Mouse (Mus musculus): ENCODE measurements around the gene L3hypdh.

L3hypdh gene

GRCm38 (mm10) chr12:72085329-72086165 lies at the start of gene L3hypdh, which contains the start of gene Jkamp:
TSS of gene L3hypdh (minus strand) at chr12:72085439.
TSS of gene Jkamp (plus strand) at chr12:72085589.
- DNase-seq (ENCODE audit: low spot score): peak; percentile 100

- no peak for DNase-seq (ENCODE audit: low spot score)
Measured at GRCm38 (mm10) chr12:72129203-72129602, 44.0 kb upstream of the L3hypdh start.

- DNase-seq (ENCODE audit: low spot score): no peak
Measured at GRCm38 (mm10) chr12:72115686-72116345, 30.6 kb upstream of the L3hypdh start.

GRCm38 (mm10) chr12:72115126-72115525 lies 29.9 kb upstream of the L3hypdh start:
- no peak for DNase-seq (ENCODE audit: low spot score)

- peak; percentile 90 for DNase-seq (ENCODE audit: low spot score)
Measured at GRCm38 (mm10) chr12:72104525-72105281, 19.5 kb upstream of the L3hypdh start.

- no peak for DNase-seq (ENCODE audit: low spot score)
Measured at GRCm38 (mm10) chr12:72104027-72104426, 18.8 kb upstream of the L3hypdh start.

- no peak for DNase-seq (ENCODE audit: low spot score)
Measured at GRCm38 (mm10) chr12:72102776-72103175, 17.5 kb upstream of the L3hypdh start.

- DNase-seq (ENCODE audit: low spot score): no peak
Measured at GRCm38 (mm10) chr12:72096966-72097365, 11.7 kb upstream of the L3hypdh start.

GRCm38 (mm10) chr12:72089802-72090201 lies 4.6 kb upstream of the L3hypdh start:
- no peak for DNase-seq (ENCODE audit: low spot score)

- no peak for DNase-seq (ENCODE audit: low spot score)
Measured at GRCm38 (mm10) chr12:72086166-72086825, 1.1 kb upstream of the L3hypdh start.

GRCm38 (mm10) chr12:72085024-72085328 lies 263 bp downstream of the L3hypdh start:
- no peak for DNase-seq (ENCODE audit: low spot score)

- peak; percentile 44 for DNase-seq (ENCODE audit: low spot score)
Measured at GRCm38 (mm10) chr12:72084261-72085023, 797 bp downstream of the L3hypdh start.

GRCm38 (mm10) chr12:72083265-72083664 lies 2.0 kb downstream of the L3hypdh start:
- DNase-seq (ENCODE audit: low spot score): no peak

GRCm38 (mm10) chr12:72082370-72082769 lies 2.9 kb downstream of the L3hypdh start:
- DNase-seq (ENCODE audit: low spot score): no peak

- no peak for DNase-seq (ENCODE audit: low spot score)
Measured at GRCm38 (mm10) chr12:72081961-72082360, 3.3 kb downstream of the L3hypdh start.

GRCm38 (mm10) chr12:72078248-72078647 lies 7.0 kb downstream of the L3hypdh start:
- DNase-seq (ENCODE audit: low spot score): no peak

- DNase-seq (ENCODE audit: low spot score): no peak
Measured at GRCm38 (mm10) chr12:72070327-72071269, 14.6 kb downstream of the L3hypdh start, which contains the start of gene Gpr135. TSS of gene Gpr135 (minus strand) at chr12:72071125.

GRCm38 (mm10) chr12:72069626-72070326 lies 15.5 kb downstream of the L3hypdh start:
- DNase-seq (ENCODE audit: low spot score): no peak

GRCm38 (mm10) chr12:72057780-72058179 lies 27.5 kb downstream of the L3hypdh start:
- DNase-seq (ENCODE audit: low spot score): no peak
